Mouse (Mus musculus) activated CD4-positive, CD25-positive, alpha-beta regulatory T cell, adult 4 months (primary cell): ENCODE measurements around the gene Kctd17. TPM values are rescaled to one million over a fixed set of nuclear protein-coding genes. Genes with fewer than 3 reads are reported as not detected.

Experiments
- ATAC-seq: one replicate; pipeline ENCODE4 v1.8.0; 2017
- polyA plus RNA-seq, 2 experiments: library from polyadenylated mRNA; unstranded; fragments of 100-300 nt; shearing (Covaris generic); gene quantifications; one replicate each; pipeline ENCODE4 v1.2.1; 2017

Kctd17 gene
- polyA plus RNA-seq, 2 experiments from 2014 or later: 9.0 to 9.7 TPM

DNA sequence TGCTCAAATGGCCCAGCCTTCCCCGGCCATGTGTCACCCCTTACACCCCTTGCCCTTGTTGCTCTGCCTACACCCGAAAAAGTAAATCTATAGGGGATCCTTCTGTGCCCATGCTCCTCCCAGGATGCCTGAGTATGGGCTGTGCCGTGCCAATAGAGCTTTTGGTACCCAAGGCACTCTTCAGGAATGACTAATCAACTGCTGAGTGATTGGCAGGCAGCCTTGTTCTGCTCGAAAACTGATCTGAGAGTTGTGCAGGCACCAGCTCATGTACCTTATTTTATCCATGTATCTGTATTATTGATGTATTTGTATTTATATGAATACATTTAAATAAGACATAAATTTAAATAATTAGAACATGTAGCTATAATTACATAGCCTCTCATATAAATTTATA, 58.7 kb downstream of the Kctd17 start:
- ATAC-seq: no peak

Other genes starting within 250 kb of the Kctd17 start
- not detected for gene Pvalb, start 222.2 kb upstream of the Kctd17 start, polyA plus RNA-seq
- gene Ncf4, start 183.8 kb upstream of the Kctd17 start, polyA plus RNA-seq: 100 to 1,000 TPM; 178 to 188 TPM
- not detected for gene Csf2rb2, start 122.8 kb upstream of the Kctd17 start, polyA plus RNA-seq
- gene Csf2rb, start 102.8 kb upstream of the Kctd17 start, polyA plus RNA-seq: under 1 TPM; 0.09 to 0.31 TPM
- not detected for gene Tex33, start 32.7 kb upstream of the Kctd17 start, polyA plus RNA-seq
- gene Tst, start 22.7 kb upstream of the Kctd17 start, polyA plus RNA-seq: 1 to 10 TPM; 4.0 to 4.6 TPM
- 1 to 10 TPM; 1.8 to 6.5 TPM for gene Mpst, start 22.1 kb upstream of the Kctd17 start, polyA plus RNA-seq
- not detected for gene Tmprss6, start 40.1 kb downstream of the Kctd17 start, polyA plus RNA-seq
- 100 to 1,000 TPM; 489 to 584 TPM for gene Il2rb, start 66.7 kb downstream of the Kctd17 start, polyA plus RNA-seq
- gene C1qtnf6, start 102.9 kb downstream of the Kctd17 start, polyA plus RNA-seq: 10 to 100 TPM; 15.5 to 15.9 TPM
- not detected for gene Sstr3, start 116.1 kb downstream of the Kctd17 start, polyA plus RNA-seq
- 1,000 to 10,000 TPM; 3,019 to 4,069 TPM for gene Rac2, start 144.2 kb downstream of the Kctd17 start, polyA plus RNA-seq
- 100 to 1,000 TPM; 197 to 261 TPM for gene Cyth4, start 168.5 kb downstream of the Kctd17 start, polyA plus RNA-seq